Mouse (Mus musculus) CH12.LX (cell line): Measurements from ENCODE around the gene Dctn3.

Experiments
- CTCF ChIP-seq, 2 experiments: IDR thresholded peaks in 1 of 2; conservative IDR thresholded peaks in 1 of 2; 2 replicates each; pipeline ENCODE4 v1.5.1; 2011 to 2012; ENCODE audit warnings: low read depth in 2 of 2, low read length in 2 of 2, improper control_type of control experiment in 1 of 2, inconsistent platforms in 1 of 2, mild to moderate bottlenecking in 1 of 2, moderate library complexity in 1 of 2
- ELF1 ChIP-seq: IDR thresholded peaks from 2 replicates; pipeline ENCODE4 v1.6.1; 2014; ENCODE audit warnings: low read depth, mild to moderate bottlenecking, inconsistent platforms, low read length, improper control_type of control experiment
- EP300 ChIP-seq: IDR thresholded peaks from 2 replicates; pipeline ENCODE4 v1.6.1; 2011; ENCODE audit warnings: low read length, improper control_type of control experiment
- MAX ChIP-seq: IDR thresholded peaks from 2 replicates; pipeline ENCODE4 v1.6.1; 2011; ENCODE audit warnings: low read length, improper control_type of control experiment
- MYC ChIP-seq: IDR thresholded peaks from 2 replicates; pipeline ENCODE4 v1.6.1; 2011; ENCODE audit warnings: low read depth, mild to moderate bottlenecking, improper control_type of control experiment, low read length
- POLR2A ChIP-seq: IDR thresholded peaks from 2 replicates; pipeline ENCODE4 v1.6.1; 2011; ENCODE audit warnings: low read depth, mild to moderate bottlenecking, improper control_type of control experiment, low read length
- USF1 ChIP-seq: IDR thresholded peaks from 2 replicates; pipeline ENCODE4 v1.6.1; 2014; ENCODE audit warnings: low read depth, mild to moderate bottlenecking, inconsistent platforms, low read length, improper control_type of control experiment

- TF ChIP-seq EP300 (no peak), MYC (no peak), USF1 (no peak), CTCF (conservative IDR thresholded peaks at IDR 0.05 in 1 of 2, IDR thresholded peaks at IDR 0.05 in 1 of 2; ENCODE audit: low read depth in 2 of 2, low read length in 2 of 2) (no peak), MAX (no peak), POLR2A (no peak), ELF1 (no peak)
These were observed 49.8 kb downstream of the Dctn3 start for GRCm38 (mm10) chr4:41673186-41673585.
